Mouse (Mus musculus): ENCODE results near the gene Inpp5a. TPM values are rescaled to one million over a fixed set of nuclear protein-coding genes. Genes with fewer than 3 reads are reported as not detected.

Inpp5a gene
- polyA plus RNA-seq, 1 experiment = 27.5 TPM

GRCm38 (mm10) chr7:139371389-139371788 lies 17.5 kb upstream of the Inpp5a start:
- H3K27ac ChIP-seq (ENCODE audit: insufficient read depth, low read depth, low read length) = no peak overlapping the region
- no peak overlapping the region for H3K4me3 ChIP-seq (ENCODE audit: insufficient read depth, low read depth, low read length)
- no peaks in the 10 kb centered on the region for H3K27me3 ChIP-seq (replicated peaks; ENCODE audit: control insufficient read depth, insufficient read depth, low read length)
- peaks cover 25% of the 10 kb centered on the region for H3K4me1 ChIP-seq (ENCODE audit: control insufficient read depth, insufficient read depth, low read length)
- TF ChIP-seq CTCF (conservative IDR thresholded peaks at IDR 0.05; ENCODE audit: insufficient read depth, insufficient read length, low read depth, low read length) = no peak
- no peak for TF ChIP-seq POLR2A (IDR thresholded peaks at IDR 0.05; ENCODE audit: low read depth, low read length)
- no peak for DNase-seq
- no peaks in the 10 kb centered on the region for H3K36me3 ChIP-seq (ENCODE audit: control insufficient read depth, insufficient read depth, low read length)

- H3K36me3 ChIP-seq (ENCODE audit: control insufficient read depth, insufficient read depth, low read length) = no peaks in the 10 kb centered on the region
- WGBS = 74% methylated on average over 7 of the region's 7 CpGs
- H3K27me3 ChIP-seq (replicated peaks; ENCODE audit: control insufficient read depth, insufficient read depth, low read length) = no peaks in the 10 kb centered on the region
- H3K4me1 ChIP-seq (ENCODE audit: control insufficient read depth, insufficient read depth, low read length) = no peaks in the 10 kb centered on the region
- no peak for TF ChIP-seq CTCF (conservative IDR thresholded peaks at IDR 0.05; ENCODE audit: insufficient read depth, insufficient read length, low read depth, low read length)
- H3K4me3 ChIP-seq (ENCODE audit: insufficient read depth, low read depth, low read length) = no peak overlapping the region
- H3K27ac ChIP-seq (ENCODE audit: insufficient read depth, low read depth, low read length) = no peak overlapping the region
- no peak for DNase-seq
These were observed 11.5 kb upstream of the Inpp5a start for GRCm38 (mm10) chr7:139377381-139377780.

- Histone ChIP-seq H3K27ac (ENCODE audit: insufficient read depth, low read depth, low read length) (no peak overlapping the region), H3K4me1 (ENCODE audit: control insufficient read depth, insufficient read depth, low read length) (no peaks in the 10 kb centered on the region; the same call in 1 of the 2 replicates), H3K27me3 (replicated peaks; ENCODE audit: control insufficient read depth, insufficient read depth, low read length) (no peaks in the 10 kb centered on the region), H3K36me3 (ENCODE audit: control insufficient read depth, insufficient read depth, low read length) (no peaks in the 10 kb centered on the region), H3K4me3 (ENCODE audit: insufficient read depth, low read depth, low read length) (no peak overlapping the region)
- TF ChIP-seq CTCF (conservative IDR thresholded peaks at IDR 0.05; ENCODE audit: insufficient read depth, insufficient read length, low read depth, low read length) (no peak), POLR2A (IDR thresholded peaks at IDR 0.05; ENCODE audit: low read depth, low read length) (no peak)
- DNase-seq = no peak
- WGBS = 96% methylated on average over 3 of the region's 3 CpGs
These were observed 10.6 kb upstream of the Inpp5a start for GRCm38 (mm10) chr7:139378355-139378754.

- 81% methylated on average over 2 of the region's 2 CpGs for WGBS
- Histone ChIP-seq H3K4me3 (ENCODE audit: insufficient read depth, low read depth, low read length) (no peak overlapping the region), H3K27ac (ENCODE audit: insufficient read depth, low read depth, low read length) (no peak overlapping the region), H3K27me3 (replicated peaks; ENCODE audit: control insufficient read depth, insufficient read depth, low read length) (no peaks in the 10 kb centered on the region), H3K36me3 (ENCODE audit: control insufficient read depth, insufficient read depth, low read length) (no peaks in the 10 kb centered on the region), H3K4me1 (ENCODE audit: control insufficient read depth, insufficient read depth, low read length) (no peaks in the 10 kb centered on the region; the same call in 1 of the 2 replicates)
- no peak for TF ChIP-seq CTCF (conservative IDR thresholded peaks at IDR 0.05; ENCODE audit: insufficient read depth, insufficient read length, low read depth, low read length)
- no peak for TF ChIP-seq POLR2A (IDR thresholded peaks at IDR 0.05; ENCODE audit: low read depth, low read length)
- no peak for DNase-seq
These were observed 9.2 kb upstream of the Inpp5a start for GRCm38 (mm10) chr7:139379745-139380144.

GRCm38 (mm10) chr7:139380225-139380624 lies 8.7 kb upstream of the Inpp5a start:
- DNase-seq = no peak
- WGBS = 86% methylated on average over 4 of the region's 4 CpGs
- Histone ChIP-seq H3K4me3 (ENCODE audit: insufficient read depth, low read depth, low read length) (no peak overlapping the region), H3K4me1 (ENCODE audit: control insufficient read depth, insufficient read depth, low read length) (no peaks in the 10 kb centered on the region; the same call in 1 of the 2 replicates), H3K36me3 (ENCODE audit: control insufficient read depth, insufficient read depth, low read length) (no peaks in the 10 kb centered on the region), H3K27ac (ENCODE audit: insufficient read depth, low read depth, low read length) (no peak overlapping the region), H3K27me3 (replicated peaks; ENCODE audit: control insufficient read depth, insufficient read depth, low read length) (no peaks in the 10 kb centered on the region)
- TF ChIP-seq POLR2A (IDR thresholded peaks at IDR 0.05; ENCODE audit: low read depth, low read length) (no peak), CTCF (conservative IDR thresholded peaks at IDR 0.05; ENCODE audit: insufficient read depth, insufficient read length, low read depth, low read length) (no peak)

- Histone ChIP-seq H3K36me3 (ENCODE audit: control insufficient read depth, insufficient read depth, low read length) (no peaks in the 10 kb centered on the region), H3K4me3 (ENCODE audit: insufficient read depth, low read depth, low read length) (no peak overlapping the region), H3K4me1 (ENCODE audit: control insufficient read depth, insufficient read depth, low read length) (no peaks in the 10 kb centered on the region; the same call in 1 of the 2 replicates), H3K27ac (ENCODE audit: insufficient read depth, low read depth, low read length) (no peak overlapping the region), H3K27me3 (replicated peaks; ENCODE audit: control insufficient read depth, insufficient read depth, low read length) (no peaks in the 10 kb centered on the region)
- no peak for TF ChIP-seq POLR2A (IDR thresholded peaks at IDR 0.05; ENCODE audit: low read depth, low read length)
- no peak for TF ChIP-seq CTCF (conservative IDR thresholded peaks at IDR 0.05; ENCODE audit: insufficient read depth, insufficient read length, low read depth, low read length)
- 84% methylated on average over 2 of the region's 2 CpGs for WGBS
- DNase-seq = no peak
These were observed 7.0 kb upstream of the Inpp5a start for GRCm38 (mm10) chr7:139381877-139382276.

- 71% methylated on average over 2 of the region's 2 CpGs for WGBS
- DNase-seq = no peak
- no peak for TF ChIP-seq CTCF (conservative IDR thresholded peaks at IDR 0.05; ENCODE audit: insufficient read depth, insufficient read length, low read depth, low read length)
- Histone ChIP-seq H3K4me3 (ENCODE audit: insufficient read depth, low read depth, low read length) (no peak overlapping the region), H3K4me1 (ENCODE audit: control insufficient read depth, insufficient read depth, low read length) (no peaks in the 10 kb centered on the region; the same call in 1 of the 2 replicates), H3K27ac (ENCODE audit: insufficient read depth, low read depth, low read length) (no peak overlapping the region), H3K36me3 (ENCODE audit: control insufficient read depth, insufficient read depth, low read length) (no peaks in the 10 kb centered on the region), H3K27me3 (replicated peaks; ENCODE audit: control insufficient read depth, insufficient read depth, low read length) (no peaks in the 10 kb centered on the region)
These were observed 6.1 kb upstream of the Inpp5a start for GRCm38 (mm10) chr7:139382796-139383195.

- Histone ChIP-seq H3K27ac (ENCODE audit: insufficient read depth, low read depth, low read length) (no peak overlapping the region), H3K4me1 (ENCODE audit: control insufficient read depth, insufficient read depth, low read length) (peaks cover under 1% of the 10 kb centered on the region; the same call in 1 of the 2 replicates), H3K36me3 (ENCODE audit: control insufficient read depth, insufficient read depth, low read length) (no peaks in the 10 kb centered on the region), H3K27me3 (replicated peaks; ENCODE audit: control insufficient read depth, insufficient read depth, low read length) (no peaks in the 10 kb centered on the region), H3K4me3 (ENCODE audit: insufficient read depth, low read depth, low read length) (no peak overlapping the region)
- WGBS = 97% methylated on average over 1 of the region's 1 CpGs
- TF ChIP-seq POLR2A (IDR thresholded peaks at IDR 0.05; ENCODE audit: low read depth, low read length) = no peak
- no peak for TF ChIP-seq CTCF (conservative IDR thresholded peaks at IDR 0.05; ENCODE audit: insufficient read depth, insufficient read length, low read depth, low read length)
- no peak for DNase-seq
These were observed 4.4 kb upstream of the Inpp5a start for GRCm38 (mm10) chr7:139384500-139384899.
